Mouse (Mus musculus) kidney, postnatal 0 days (tissue): ENCODE measurements around the gene Eif4g3. TPM values are rescaled to one million over a fixed set of nuclear protein-coding genes. Genes with fewer than 3 reads are reported as not detected.

Experiments
- ATAC-seq: fragments of 200-750 bp; cut with Nextera tagmentation; replicated peaks from 2 replicates; pipeline ENCODE4 v1.8.0; 2017; ENCODE audit warnings: low read depth, moderate number of reproducible peaks, moderate TSS enrichment, moderate library complexity; ENCODE audit not compliant: low FRiP score
- DNase-seq: peaks from one replicate; pipeline ENCODE4 v3.0.0-alpha.2; 2016; ENCODE audit warnings: low spot score
- H3K27ac ChIP-seq: fragments of 300-500 bp; sonication (generic); 2 replicates; pipeline ENCODE4 v1.5.1; 2014; ENCODE audit warnings: mild to moderate bottlenecking
- H3K27me3 ChIP-seq: fragments of 300-500 bp; sonication (generic); 2 replicates; pipeline ENCODE4 v1.6.1; 2014; ENCODE audit warnings: low read length, mixed read lengths; ENCODE audit not compliant: insufficient read depth
- H3K36me3 ChIP-seq: fragments of 300-500 bp; sonication (generic); 2 replicates; pipeline ENCODE4 v1.6.1; 2014; ENCODE audit warnings: low read length, mixed read lengths; ENCODE audit not compliant: insufficient read depth
- H3K4me1 ChIP-seq: fragments of 300-500 bp; sonication (generic); replicated peaks from 2 replicates; pipeline ENCODE4 v1.6.1; 2014; ENCODE audit warnings: antibody characterized with exemption, low read length, mixed read lengths; ENCODE audit not compliant: insufficient read depth
- H3K4me2 ChIP-seq: fragments of 300-500 bp; sonication (generic); 2 replicates; pipeline ENCODE4 v1.6.1; 2014; ENCODE audit warnings: mild to moderate bottlenecking, low read length, moderate library complexity, mixed read lengths
- H3K4me3 ChIP-seq: fragments of 300-500 bp; sonication (generic); replicated peaks from 2 replicates; pipeline ENCODE4 v1.5.1; 2014; ENCODE audit warnings: low read depth, low read length
- H3K9ac ChIP-seq: fragments of 300-500 bp; sonication (generic); 2 replicates; pipeline ENCODE4 v1.6.1; 2014; ENCODE audit warnings: low read depth, low read length
- H3K9me3 ChIP-seq: fragments of 300-500 bp; sonication (generic); replicated peaks from 2 replicates; pipeline ENCODE4 v1.6.1; 2016; ENCODE audit warnings: low read length, inconsistent platforms, mixed read lengths
- CTCF ChIP-seq: IDR thresholded peaks from 2 replicates; pipeline ENCODE4 v1.5.1; 2016; ENCODE audit warnings: antibody characterized with exemption, low read depth, mild to moderate bottlenecking, moderate library complexity
- WGBS: fragments of 180-500 bp; shearing (Covaris S2); extraction: QIAGEN DNeasy Blood & Tissue Kit; methylation state at CpG from one replicate; pipeline ENCODE4 v1.1.7; 2014; 5-methylcytosine and 5-hydroxymethylcytosine counted together
- polyA plus RNA-seq: library from polyadenylated mRNA; unstranded; fragments of >200 nt; fragmentation: Nextera tagmentation; extraction: Ambion mirVana; gene quantifications from 2 replicates; pipeline ENCODE4 v1.2.1, GENCODE M21; 2015

The Eif4g3 gene
- polyA plus RNA-seq, 1 experiment from 2014 or later: 26.6 TPM

DNA sequence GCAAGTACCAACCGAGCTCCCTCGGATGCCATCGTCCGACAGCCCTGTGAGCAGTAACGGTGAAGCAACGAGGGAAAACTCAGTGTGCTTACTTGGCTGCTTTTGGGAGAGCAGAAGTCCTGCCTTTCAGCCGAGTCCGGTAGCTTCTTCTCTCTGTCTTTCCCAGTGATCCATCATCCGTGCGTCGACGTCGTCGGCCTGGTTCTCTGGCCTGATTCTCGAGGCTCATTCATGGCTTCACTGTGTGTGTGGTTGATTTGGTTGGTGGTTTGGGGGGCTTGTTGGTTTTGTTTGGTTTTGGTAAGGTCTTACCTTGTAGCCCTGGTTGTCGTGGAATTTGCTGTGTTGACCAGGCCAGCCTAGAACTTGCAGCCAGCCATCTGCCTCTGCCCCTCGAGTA lies 145.0 kb downstream of the Eif4g3 start:
- no peak overlapping the region for H3K4me2 ChIP-seq
- H3K27me3 ChIP-seq: no peaks in the 10 kb centered on the region
- no peaks in the 10 kb centered on the region for H3K9me3 ChIP-seq
- WGBS: 81% methylated on average over 17 of the region's 17 CpGs
- ATAC-seq: no peak
- peaks cover 3% of the 10 kb centered on the region; the same call in 1 of the 2 replicates for H3K4me1 ChIP-seq
- no peak overlapping the region for H3K9ac ChIP-seq
- no peak overlapping the region for H3K27ac ChIP-seq
- TF ChIP-seq CTCF: no peak
- DNase-seq: no peak
- H3K36me3 ChIP-seq: peaks cover 11% of the 10 kb centered on the region
- H3K4me3 ChIP-seq: no peak overlapping the region

DNA sequence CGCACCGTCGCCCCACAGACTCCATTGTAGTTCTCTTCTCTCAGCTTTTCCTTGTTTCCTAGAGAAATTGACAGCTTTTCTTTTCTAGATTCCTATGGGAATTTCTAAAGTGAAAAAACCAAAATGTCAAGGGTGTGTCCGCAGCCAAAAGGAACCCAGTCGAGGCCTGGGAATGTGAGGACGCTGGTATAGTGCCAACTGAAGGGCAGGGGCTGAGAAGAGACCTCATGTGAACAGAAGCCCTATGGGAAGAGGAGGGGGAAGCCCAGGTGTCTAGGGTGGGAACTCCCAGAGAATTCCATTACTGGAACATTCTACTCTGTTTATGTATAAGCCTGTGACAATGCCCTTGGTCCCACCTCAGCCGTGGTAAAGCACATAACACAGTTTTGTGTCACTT lies 145.4 kb downstream of the Eif4g3 start:
- 86% methylated on average over 7 of the region's 7 CpGs for WGBS
- no peaks in the 10 kb centered on the region for H3K9me3 ChIP-seq
- H3K36me3 ChIP-seq: peaks cover 7% of the 10 kb centered on the region; the same call in 1 of the 2 replicates
- ATAC-seq: no peak
- no peak overlapping the region for H3K27ac ChIP-seq
- no peak for TF ChIP-seq CTCF
- no peak overlapping the region for H3K9ac ChIP-seq
- peaks cover 3% of the 10 kb centered on the region; the same call in 1 of the 2 replicates for H3K4me1 ChIP-seq
- no peaks in the 10 kb centered on the region for H3K27me3 ChIP-seq
- DNase-seq: no peak
- no peak overlapping the region for H3K4me3 ChIP-seq
- no peak overlapping the region for H3K4me2 ChIP-seq

DNA sequence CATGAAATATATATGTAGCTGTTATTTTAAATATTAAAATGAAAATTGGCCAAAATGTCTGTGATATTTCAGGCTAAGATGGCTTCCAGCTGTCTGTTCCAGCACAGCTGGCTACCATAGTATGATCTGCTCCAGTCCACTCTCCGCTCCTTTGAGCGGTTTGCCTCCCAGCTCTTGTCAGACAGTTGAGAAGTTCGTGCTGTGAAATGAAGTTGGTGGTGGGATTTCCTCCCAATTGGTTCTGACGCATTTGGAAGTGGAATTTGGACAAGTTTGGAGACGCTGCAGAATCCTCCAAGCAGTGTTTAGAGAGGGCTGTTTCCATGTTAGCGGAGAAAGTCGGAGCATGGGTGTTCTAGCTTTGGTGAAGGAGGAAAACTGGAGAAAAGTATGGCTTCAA lies 148.5 kb downstream of the Eif4g3 start:
- H3K4me1 ChIP-seq: peaks cover 3% of the 10 kb centered on the region; the same call in 1 of the 2 replicates
- peak overlapping the region; percentile 54; the same call in 1 of the 2 replicates for H3K27ac ChIP-seq
- no peak overlapping the region for H3K9ac ChIP-seq
- H3K27me3 ChIP-seq: no peaks in the 10 kb centered on the region
- no peak for TF ChIP-seq CTCF
- no peaks in the 10 kb centered on the region for H3K9me3 ChIP-seq
- WGBS: 66% methylated on average over 7 of the region's 7 CpGs
- no peak overlapping the region for H3K4me2 ChIP-seq
- ATAC-seq (no peak), DNase-seq (peak; percentile 80)
- H3K36me3 ChIP-seq: no peaks in the 10 kb centered on the region
- H3K4me3 ChIP-seq: no peak overlapping the region

DNA sequence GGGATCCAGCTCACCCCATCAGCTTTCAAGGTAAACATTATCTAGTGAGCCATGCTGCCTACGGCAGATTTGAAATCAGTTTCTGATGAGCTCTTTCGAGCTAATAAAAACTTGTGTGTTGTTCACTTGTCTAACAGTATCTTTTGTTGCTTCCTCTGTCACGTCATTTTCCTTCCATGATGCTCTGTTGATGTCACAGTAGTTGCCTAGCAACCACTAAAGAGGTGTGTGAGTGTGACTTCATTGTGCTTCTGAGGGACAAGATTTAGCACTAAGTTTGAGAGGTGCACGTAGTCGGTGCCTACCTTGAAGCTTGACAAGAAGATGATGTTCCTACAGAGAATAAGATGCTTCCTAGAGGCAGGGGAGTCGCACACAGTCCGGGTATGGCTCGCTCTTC lies 154.4 kb downstream of the Eif4g3 start:
- Histone ChIP-seq H3K9me3 (no peaks in the 10 kb centered on the region), H3K9ac (no peak overlapping the region), H3K36me3 (no peaks in the 10 kb centered on the region), H3K4me2 (no peak overlapping the region), H3K27ac (no peak overlapping the region), H3K4me1 (no peaks in the 10 kb centered on the region), H3K4me3 (no peak overlapping the region), H3K27me3 (no peaks in the 10 kb centered on the region)
- no peak for TF ChIP-seq CTCF
- DNase-seq: no peak
- ATAC-seq: no peak
- 89% methylated on average over 8 of the region's 8 CpGs for WGBS

DNA sequence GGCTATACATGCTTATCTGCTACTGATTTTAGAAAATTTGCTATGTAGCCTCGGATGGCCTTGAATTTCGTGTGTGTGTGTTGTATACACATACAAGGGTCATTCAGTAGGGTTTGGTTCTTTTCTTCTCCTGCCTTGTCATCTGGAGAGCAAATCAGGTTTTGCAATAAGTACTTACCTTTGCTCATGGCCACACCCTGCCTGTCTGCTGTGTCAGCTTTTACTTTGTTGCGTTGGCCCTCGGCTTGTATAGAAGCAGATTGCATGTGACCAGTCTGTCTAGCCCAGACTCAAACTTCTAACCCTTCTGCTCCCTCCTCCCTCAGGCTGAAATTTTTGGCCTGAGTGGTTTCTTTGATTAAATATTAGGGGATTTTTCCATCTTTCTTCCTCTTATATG lies 157.2 kb downstream of the Eif4g3 start:
- no peak for ATAC-seq
- whole genome bisulfite sequencing: 79% methylated on average over 4 of the region's 4 CpGs

DNA sequence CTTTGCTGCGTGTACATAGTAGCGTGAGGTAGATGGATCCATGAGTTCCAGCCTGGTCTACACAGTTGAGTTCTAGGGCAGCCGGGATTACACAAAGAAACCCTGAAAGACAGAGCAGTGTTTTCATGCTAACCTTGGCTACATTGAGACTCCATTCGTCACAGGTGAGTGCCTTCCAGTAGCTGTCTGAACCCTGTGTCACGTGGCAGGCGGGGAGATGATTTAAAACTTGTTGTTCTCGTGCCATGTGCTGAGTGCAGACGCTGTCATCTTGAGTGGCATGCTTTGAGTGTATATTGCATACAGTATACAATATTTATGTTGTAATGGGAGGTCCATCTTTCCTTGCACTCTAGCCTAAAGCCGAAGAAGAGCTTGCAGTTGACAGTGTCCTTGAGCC lies 158.4 kb downstream of the Eif4g3 start:
- Histone ChIP-seq H3K4me3 (no peak overlapping the region), H3K4me1 (no peaks in the 10 kb centered on the region), H3K27ac (no peak overlapping the region), H3K9ac (no peak overlapping the region), H3K4me2 (no peak overlapping the region), H3K36me3 (peaks cover 11% of the 10 kb centered on the region; the same call in 1 of the 2 replicates), H3K9me3 (no peaks in the 10 kb centered on the region), H3K27me3 (no peaks in the 10 kb centered on the region)
- ATAC-seq (no peak), DNase-seq (no peak)
- no peak for TF ChIP-seq CTCF
- 72% methylated on average over 9 of the region's 9 CpGs for WGBS

More for the DNA sequence above, 157.2 kb downstream of the Eif4g3 start:
- Histone ChIP-seq H3K9me3 (no peaks in the 10 kb centered on the region), H3K27me3 (no peaks in the 10 kb centered on the region), H3K27ac (no peak overlapping the region), H3K4me1 (no peaks in the 10 kb centered on the region), H3K4me3 (no peak overlapping the region), H3K9ac (no peak overlapping the region), H3K36me3 (peaks cover 6% of the 10 kb centered on the region; the same call in 1 of the 2 replicates), H3K4me2 (no peak overlapping the region)
- no peak for TF ChIP-seq CTCF
- no peak for DNase-seq

DNA sequence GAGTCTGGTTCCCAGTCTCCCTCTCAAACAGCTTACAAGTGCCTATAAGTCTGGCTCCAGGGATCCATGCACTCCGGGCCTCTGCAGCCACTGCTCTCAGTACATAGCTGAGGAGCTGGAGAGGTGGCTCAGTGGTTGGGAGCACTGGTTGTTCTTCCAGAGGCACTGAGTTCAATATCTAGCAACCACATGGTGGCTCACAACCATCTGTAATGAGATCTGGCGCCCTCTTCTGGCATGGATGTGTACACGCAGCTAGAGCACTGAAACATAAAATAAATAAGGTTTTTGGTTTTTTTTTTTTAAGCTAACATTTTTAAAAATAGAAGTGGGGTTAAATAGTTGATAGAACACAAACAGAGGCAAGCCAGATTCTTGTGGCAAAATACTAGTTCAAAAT lies 161.2 kb downstream of the Eif4g3 start:
- no peak overlapping the region for H3K27ac ChIP-seq
- TF ChIP-seq CTCF: peak; percentile 80
- H3K9me3 ChIP-seq: no peaks in the 10 kb centered on the region
- DNase-seq (peak; percentile 61), ATAC-seq (no peak)
- H3K4me3 ChIP-seq: no peak overlapping the region
- 53% methylated on average over 3 of the region's 3 CpGs for WGBS
- H3K27me3 ChIP-seq: no peaks in the 10 kb centered on the region
- no peak overlapping the region for H3K4me2 ChIP-seq
- H3K9ac ChIP-seq: no peak overlapping the region
- peaks cover 25% of the 10 kb centered on the region for H3K36me3 ChIP-seq
- H3K4me1 ChIP-seq: no peaks in the 10 kb centered on the region
